Mouse (Mus musculus) cerebellum, postnatal 4 days (tissue): ENCODE data around the gene Hoxa5.

ENCODE experiments used
- DNase-seq, 2 experiments: peaks; one replicate each; pipeline ENCODE4 v3.0.0; 2022; ENCODE audit warnings: low spot score in 2 of 2, mixed read lengths in 1 of 2

Hoxa5 gene

GRCm38 (mm10) chr6:52177806-52178205 lies 26.6 kb downstream of the Hoxa5 start:
- DNase-seq: no peak

- no peak for DNase-seq
Observed at GRCm38 (mm10) chr6:52177061-52177735, 27.2 kb downstream of the Hoxa5 start, which contains the start of gene 5730596B20Rik. Gene 5730596B20Rik, plus strand, starts transcription at chr6:52177498.

- DNase-seq: no peak
Observed at GRCm38 (mm10) chr6:52176391-52176790, 28.0 kb downstream of the Hoxa5 start.

- DNase-seq: no peak
Observed at GRCm38 (mm10) chr6:52175864-52176263, 28.5 kb downstream of the Hoxa5 start.

GRCm38 (mm10) chr6:52174968-52175751 lies 29.2 kb downstream of the Hoxa5 start:
- DNase-seq: no peak

- no peak for DNase-seq
Observed at GRCm38 (mm10) chr6:52173648-52174047, 30.7 kb downstream of the Hoxa5 start.

GRCm38 (mm10) chr6:52172501-52172900 lies 31.9 kb downstream of the Hoxa5 start:
- DNase-seq: peak in 1 of 2 experiments; percentile 81

GRCm38 (mm10) chr6:52171938-52172337 lies 32.4 kb downstream of the Hoxa5 start:
- no peak for DNase-seq

- DNase-seq: no peak
Observed at GRCm38 (mm10) chr6:52171331-52171730, 33.1 kb downstream of the Hoxa5 start.

GRCm38 (mm10) chr6:52170898-52171223 lies 33.5 kb downstream of the Hoxa5 start:
- no peak for DNase-seq

- DNase-seq: peak in 1 of 2 experiments; percentile 26
Observed at GRCm38 (mm10) chr6:52170166-52170897, 34.1 kb downstream of the Hoxa5 start.

GRCm38 (mm10) chr6:52169499-52170165 lies 34.8 kb downstream of the Hoxa5 start:
- DNase-seq: no peak

GRCm38 (mm10) chr6:52168191-52169055 lies 36.0 kb downstream of the Hoxa5 start:
- no peak for DNase-seq

- no peak for DNase-seq
Observed at GRCm38 (mm10) chr6:52167736-52168161, 36.6 kb downstream of the Hoxa5 start.

GRCm38 (mm10) chr6:52167176-52167575 lies 37.2 kb downstream of the Hoxa5 start:
- no peak for DNase-seq

- DNase-seq: no peak
Observed at GRCm38 (mm10) chr6:52166431-52167077, 37.8 kb downstream of the Hoxa5 start.

- DNase-seq: no peak
Observed at GRCm38 (mm10) chr6:52165441-52166370, 38.7 kb downstream of the Hoxa5 start.

- no peak for DNase-seq
Observed at GRCm38 (mm10) chr6:52164626-52165440, 39.6 kb downstream of the Hoxa5 start, which contains the start of gene Hoxa2. Gene Hoxa2, minus strand, starts transcription at chr6:52164831.
